Mouse (Mus musculus) granulocyte monocyte progenitor cell, adult 5-6 weeks (primary cell): ENCODE results near the gene Dynll1. TPM values are rescaled to one million over a fixed set of nuclear protein-coding genes. Genes with fewer than 3 reads are reported as not detected.

ENCODE experiments used
- ATAC-seq: replicated peaks from 2 replicates; pipeline ENCODE4 v1.8.0; 2016; ENCODE audit warnings: mild to moderate bottlenecking, moderate TSS enrichment, inconsistent platforms; ENCODE audit not compliant: poor library complexity, severe bottlenecking
- total RNA-seq, 2 experiments: library from RNA; stranded (forward) in 1 of 2; stranded (reverse) in 1 of 2; fragments of 200-712, 200-1000 nt in 1 of 2; fragments of >200 nt in 1 of 2; fragmentation: Nextera tagmentation in 1 of 2; gene quantifications; 2 replicates each; pipeline ENCODE4 v1.2.3; 2014 to 2017

Dynll1 gene
- 491 and 531 TPM in 2 replicates for total RNA-seq (2014; fragmentation: Nextera tagmentation)
- 298 and 379 TPM in 2 replicates for total RNA-seq (2017)

GRCm38 (mm10) chr5:115300792-115301614, at the start of gene Dynll1:
Dynll1 (minus strand) TSS chr5:115300999.
- ATAC-seq: peak; percentile 95

GRCm38 (mm10) chr5:115349225-115349555, 48.4 kb upstream of the Dynll1 start:
- peak; percentile 4; the same call in 1 of the 2 replicates for ATAC-seq

GRCm38 (mm10) chr5:115348546-115349224, 47.9 kb upstream of the Dynll1 start, which contains the start of gene Cox6a1:
Cox6a1 (minus strand) TSS chr5:115348981.
- peak; percentile 91 for ATAC-seq

- ATAC-seq: peak; percentile 70
These were observed 46.8 kb upstream of the Dynll1 start for GRCm38 (mm10) chr5:115347564-115347963.

GRCm38 (mm10) chr5:115341314-115342165, 40.7 kb upstream of the Dynll1 start:
- no peak for ATAC-seq

GRCm38 (mm10) chr5:115340577-115341313, 39.9 kb upstream of the Dynll1 start, which contains the start of the genes Gatc and Triap1:
Gatc (minus strand) TSS chr5:115341178.
Triap1 (plus strand) TSS chr5:115341225.
- ATAC-seq: peak; percentile 95

GRCm38 (mm10) chr5:115340007-115340406, 39.2 kb upstream of the Dynll1 start:
- ATAC-seq: no peak

GRCm38 (mm10) chr5:115333626-115334025, 32.8 kb upstream of the Dynll1 start:
- peak; percentile 47 for ATAC-seq

- ATAC-seq: no peak
These were observed 30.2 kb upstream of the Dynll1 start for GRCm38 (mm10) chr5:115330955-115331354.

GRCm38 (mm10) chr5:115327610-115328548, 27.1 kb upstream of the Dynll1 start:
- 0 out of 2 replicates have a peak, but pooled peaks have one; percentile 26 for ATAC-seq

- ATAC-seq: peak; percentile 89
These were observed 26.2 kb upstream of the Dynll1 start, which contains the start of gene Srsf9 for GRCm38 (mm10) chr5:115326875-115327609. Srsf9 (plus strand) TSS chr5:115327177.

GRCm38 (mm10) chr5:115326256-115326831, 25.5 kb upstream of the Dynll1 start:
- ATAC-seq: peak; percentile 51

GRCm38 (mm10) chr5:115319004-115319940, 18.5 kb upstream of the Dynll1 start:
- ATAC-seq: peak; percentile 97

GRCm38 (mm10) chr5:115317645-115318328, 17.0 kb upstream of the Dynll1 start:
- no peak for ATAC-seq

- ATAC-seq: no peak
These were observed 16.3 kb upstream of the Dynll1 start for GRCm38 (mm10) chr5:115316968-115317644.
